Mouse (Mus musculus): ENCODE data around the gene Dbx2.

The Dbx2 gene

GRCm38 (mm10) chr15:95655860-95656259 is at the start of gene Dbx2:
Gene Dbx2 (minus strand): TSS chr15:95655960.
- no peak for DNase-seq (ENCODE audit: extremely low read depth, low read depth, low spot score)

GRCm38 (mm10) chr15:95702206-95702605 is 46.4 kb upstream of the Dbx2 start:
- no peak for DNase-seq (ENCODE audit: extremely low read depth, low read depth, low spot score)

- DNase-seq (ENCODE audit: extremely low read depth, low read depth, low spot score), result no peak
Measured at GRCm38 (mm10) chr15:95701573-95701972, 45.8 kb upstream of the Dbx2 start.

GRCm38 (mm10) chr15:95699371-95699770 is 43.6 kb upstream of the Dbx2 start:
- DNase-seq (ENCODE audit: extremely low read depth, low read depth, low spot score), result no peak

- DNase-seq (ENCODE audit: extremely low read depth, low read depth, low spot score), result no peak
Measured at GRCm38 (mm10) chr15:95693759-95694158, 38.0 kb upstream of the Dbx2 start.

- no peak for DNase-seq (ENCODE audit: extremely low read depth, low read depth, low spot score)
Measured at GRCm38 (mm10) chr15:95691594-95691993, 35.8 kb upstream of the Dbx2 start.

- DNase-seq (ENCODE audit: extremely low read depth, low read depth, low spot score), result no peak
Measured at GRCm38 (mm10) chr15:95691129-95691528, 35.4 kb upstream of the Dbx2 start.

GRCm38 (mm10) chr15:95682620-95683019 is 26.9 kb upstream of the Dbx2 start:
- no peak for DNase-seq (ENCODE audit: extremely low read depth, low read depth, low spot score)

- no peak for DNase-seq (ENCODE audit: extremely low read depth, low read depth, low spot score)
Measured at GRCm38 (mm10) chr15:95675645-95676044, 19.9 kb upstream of the Dbx2 start.

GRCm38 (mm10) chr15:95675176-95675575 is 19.4 kb upstream of the Dbx2 start:
- DNase-seq (ENCODE audit: extremely low read depth, low read depth, low spot score), result no peak

- DNase-seq (ENCODE audit: extremely low read depth, low read depth, low spot score), result no peak
Measured at GRCm38 (mm10) chr15:95667209-95667608, 11.4 kb upstream of the Dbx2 start.

GRCm38 (mm10) chr15:95665002-95665401 is 9.2 kb upstream of the Dbx2 start:
- no peak for DNase-seq (ENCODE audit: extremely low read depth, low read depth, low spot score)

GRCm38 (mm10) chr15:95661718-95662117 is 6.0 kb upstream of the Dbx2 start:
- DNase-seq (ENCODE audit: extremely low read depth, low read depth, low spot score), result no peak

GRCm38 (mm10) chr15:95660368-95660767 is 4.6 kb upstream of the Dbx2 start:
- DNase-seq (ENCODE audit: extremely low read depth, low read depth, low spot score), result no peak

GRCm38 (mm10) chr15:95654211-95654897 is 1.4 kb downstream of the Dbx2 start:
- no peak for DNase-seq (ENCODE audit: extremely low read depth, low read depth, low spot score)

GRCm38 (mm10) chr15:95653812-95654210 is 1.9 kb downstream of the Dbx2 start:
- no peak for DNase-seq (ENCODE audit: extremely low read depth, low read depth, low spot score)

GRCm38 (mm10) chr15:95652898-95653707 is 2.7 kb downstream of the Dbx2 start:
- DNase-seq (ENCODE audit: extremely low read depth, low read depth, low spot score), result no peak

- no peak for DNase-seq (ENCODE audit: extremely low read depth, low read depth, low spot score)
Measured at GRCm38 (mm10) chr15:95651824-95652223, 3.9 kb downstream of the Dbx2 start.

GRCm38 (mm10) chr15:95643505-95644029 is 12.2 kb downstream of the Dbx2 start:
- DNase-seq (ENCODE audit: extremely low read depth, low read depth, low spot score), result peak; percentile 2

GRCm38 (mm10) chr15:95640347-95640746 is 15.4 kb downstream of the Dbx2 start:
- no peak for DNase-seq (ENCODE audit: extremely low read depth, low read depth, low spot score)

- DNase-seq (ENCODE audit: extremely low read depth, low read depth, low spot score), result no peak
Measured at GRCm38 (mm10) chr15:95639829-95640134, 16.0 kb downstream of the Dbx2 start.

GRCm38 (mm10) chr15:95639115-95639828 is 16.5 kb downstream of the Dbx2 start:
- DNase-seq (ENCODE audit: extremely low read depth, low read depth, low spot score), result no peak
